Mouse (Mus musculus) G1E-ER4 (cell line): ENCODE data around the gene Ngrn. TPM values are rescaled to one million over a fixed set of nuclear protein-coding genes. Genes with fewer than 3 reads are reported as not detected.

Experiments used
- GATA1 ChIP-seq: IDR thresholded peaks from one replicate; pipeline ENCODE4 v1.8.0; 2012; ENCODE audit warnings: low read length, inconsistent platforms
- polyA plus RNA-seq: library from polyadenylated mRNA; stranded (reverse); fragments of >175 nt; gene quantifications from 2 replicates; pipeline ENCODE4 v1.2.3, GENCODE M21; 2012

The Ngrn gene
- polyA plus RNA-seq, 1 experiment, result 71.4 TPM

DNA sequence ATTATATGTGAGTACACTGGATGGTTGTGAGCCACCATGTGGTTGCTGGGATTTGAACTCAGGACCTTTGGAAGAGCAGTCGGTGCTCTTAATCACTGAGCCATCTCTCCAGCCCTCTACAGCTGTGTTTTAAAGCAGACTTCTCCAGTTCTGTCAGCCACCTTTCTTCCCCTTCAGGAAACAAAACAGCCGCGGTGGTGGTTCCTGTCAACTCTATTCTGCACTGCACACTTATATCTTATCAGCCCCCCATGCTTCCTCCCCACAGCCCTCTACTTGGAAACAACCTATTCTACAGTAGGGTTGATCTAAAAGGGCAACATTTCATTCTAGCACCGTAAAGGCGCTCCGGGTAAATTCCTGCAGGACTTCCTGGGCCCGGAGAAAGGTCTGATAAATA is 14.2 kb upstream of the Ngrn start:
- no peak for TF ChIP-seq GATA1

DNA sequence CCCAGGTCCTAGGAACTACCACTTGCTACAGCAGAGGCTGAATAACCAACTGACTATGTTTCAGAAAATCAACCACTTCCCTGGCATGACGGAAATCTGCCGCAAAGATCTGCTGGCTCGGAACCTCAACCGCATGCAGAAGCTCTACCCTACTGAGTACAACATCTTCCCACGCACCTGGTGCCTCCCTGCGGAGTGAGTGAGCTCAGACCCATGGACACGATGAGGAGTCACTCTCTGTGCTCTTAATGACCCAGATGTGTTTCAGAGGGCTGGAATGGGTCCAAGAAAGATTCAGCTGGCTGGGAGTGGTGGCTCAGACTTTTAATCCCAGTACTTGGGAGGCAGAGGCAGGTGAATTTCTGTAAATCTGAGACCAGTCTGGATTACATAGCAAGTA is 8.6 kb upstream of the Ngrn start:
- TF ChIP-seq GATA1, result no peak

DNA sequence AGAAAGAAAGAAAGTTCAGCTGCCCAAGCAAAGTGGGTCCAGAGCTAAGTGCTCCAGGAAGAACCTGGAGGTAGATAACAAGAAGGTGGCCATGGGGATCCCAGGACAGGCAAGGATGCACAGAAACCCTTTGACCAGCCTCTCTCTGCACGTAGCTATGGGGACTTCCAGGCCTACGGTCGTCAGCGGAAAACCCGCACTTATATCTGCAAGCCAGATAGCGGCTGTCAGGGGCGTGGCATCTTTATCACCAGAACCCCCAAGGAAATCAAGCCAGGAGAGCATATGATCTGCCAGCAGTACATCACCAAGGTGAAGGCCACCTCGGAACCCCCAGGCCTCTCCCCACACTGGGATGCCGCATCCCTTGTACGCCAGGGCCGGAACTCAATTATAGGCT is 8.1 kb upstream of the Ngrn start:
- TF ChIP-seq GATA1, result peak; percentile 81

DNA sequence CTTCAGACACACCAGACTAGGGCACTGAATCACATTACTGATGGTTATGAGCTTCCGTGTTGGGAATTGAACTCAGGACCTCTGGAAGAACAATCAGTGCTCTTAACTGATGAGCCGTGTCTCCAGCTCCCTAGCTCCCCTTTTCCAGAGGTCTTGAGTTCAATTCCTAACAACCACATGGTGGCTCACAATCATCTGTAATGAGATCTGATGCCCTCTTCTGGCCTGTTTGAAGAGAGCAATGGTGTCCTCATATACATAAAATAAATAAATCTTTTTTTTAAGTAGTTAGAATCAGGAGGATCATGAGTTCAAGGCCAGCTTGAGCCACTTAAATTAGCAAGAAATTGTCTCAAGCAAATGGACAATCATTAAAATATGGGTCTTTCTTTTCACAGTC is 5.0 kb upstream of the Ngrn start:
- no peak for TF ChIP-seq GATA1

DNA sequence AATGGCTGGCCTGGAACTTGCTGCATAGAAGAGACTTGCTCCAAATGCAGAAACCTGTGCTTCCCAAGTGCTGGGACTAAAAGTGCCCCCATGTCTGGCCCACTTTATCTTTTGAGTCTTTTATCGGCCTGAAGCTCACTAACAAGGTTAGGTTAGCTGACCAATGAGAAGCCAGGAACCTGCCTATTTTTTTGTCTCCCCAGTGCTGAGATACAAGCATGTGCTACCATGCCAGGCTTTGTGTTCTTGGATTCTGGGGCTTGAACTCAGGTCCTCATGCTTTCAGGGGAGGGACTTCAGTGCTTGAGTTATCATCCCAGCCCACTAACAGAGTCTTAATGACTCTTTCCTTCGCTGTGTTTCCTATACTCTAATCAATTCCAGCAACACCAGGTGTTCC is 3.3 kb upstream of the Ngrn start:
- no peak for TF ChIP-seq GATA1

DNA sequence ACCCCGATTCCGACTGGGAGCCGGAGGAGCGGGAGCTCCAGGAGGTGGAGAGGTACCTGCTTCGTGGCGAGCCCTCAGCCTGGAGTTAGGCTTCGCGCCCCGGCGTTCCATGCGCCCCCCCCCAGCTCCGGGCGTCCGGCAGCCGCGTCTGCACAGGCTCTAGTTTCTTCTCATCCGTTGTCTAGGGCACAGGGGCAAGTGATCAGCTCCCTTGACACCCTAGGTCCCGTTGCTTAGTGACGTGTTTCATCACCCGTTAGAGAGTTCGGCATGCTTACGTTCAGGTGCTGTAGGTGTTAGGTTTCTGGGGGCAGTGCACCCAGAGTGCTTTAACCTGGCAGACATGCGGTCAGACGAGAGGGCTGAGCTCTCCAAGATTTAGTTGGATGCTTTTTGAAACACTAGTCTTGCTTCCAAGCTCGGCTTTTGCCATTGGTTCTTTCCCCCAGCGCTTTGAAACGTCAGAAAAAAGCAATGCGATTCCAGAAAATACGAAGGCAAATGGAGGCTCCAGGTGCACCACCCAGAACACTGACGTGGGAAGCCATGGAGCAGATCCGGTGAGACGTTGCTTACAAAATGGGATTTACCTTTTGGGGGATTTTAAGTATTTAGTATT is 466 bp downstream of the Ngrn start:
- no peak for TF ChIP-seq GATA1

DNA sequence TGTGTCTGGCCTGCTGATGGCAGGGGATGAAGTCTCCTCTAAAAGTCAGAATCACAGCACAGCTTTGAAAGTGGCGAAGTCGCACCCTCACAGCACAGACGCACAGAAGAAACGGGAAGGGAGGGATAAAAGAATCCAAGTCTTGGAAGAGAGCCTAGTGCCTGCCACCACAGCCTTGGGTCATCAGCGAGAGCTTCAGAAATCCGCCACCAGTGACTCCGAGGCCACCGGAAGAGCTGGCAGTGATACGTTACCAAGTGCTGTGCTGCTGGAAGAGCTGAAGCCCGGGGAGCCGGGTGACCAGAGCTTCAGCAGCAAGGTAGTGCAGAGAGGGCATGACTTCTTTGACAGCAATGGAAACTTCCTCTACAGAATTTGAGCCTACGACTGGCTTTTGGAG is 3.6 kb downstream of the Ngrn start:
- TF ChIP-seq GATA1, result no peak

DNA sequence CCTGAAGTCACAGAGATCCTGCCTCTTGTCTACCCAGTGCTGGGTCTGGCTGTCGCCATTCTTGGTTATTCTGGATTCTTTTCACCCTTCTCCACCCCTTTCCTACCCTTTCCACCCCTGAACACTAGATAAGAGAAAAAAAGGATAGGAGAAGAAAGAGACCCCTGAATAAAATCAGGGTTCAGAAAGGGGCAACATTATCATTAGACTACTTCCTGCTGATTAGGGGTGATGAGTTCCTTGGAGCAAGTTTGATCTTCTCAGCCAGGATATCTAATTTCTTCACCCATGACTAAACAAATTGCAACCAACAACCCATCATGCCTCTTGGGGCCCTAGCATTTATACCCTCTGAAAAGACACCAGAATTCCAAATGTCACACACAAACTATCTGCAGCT is 6.7 kb downstream of the Ngrn start:
- no peak for TF ChIP-seq GATA1

DNA sequence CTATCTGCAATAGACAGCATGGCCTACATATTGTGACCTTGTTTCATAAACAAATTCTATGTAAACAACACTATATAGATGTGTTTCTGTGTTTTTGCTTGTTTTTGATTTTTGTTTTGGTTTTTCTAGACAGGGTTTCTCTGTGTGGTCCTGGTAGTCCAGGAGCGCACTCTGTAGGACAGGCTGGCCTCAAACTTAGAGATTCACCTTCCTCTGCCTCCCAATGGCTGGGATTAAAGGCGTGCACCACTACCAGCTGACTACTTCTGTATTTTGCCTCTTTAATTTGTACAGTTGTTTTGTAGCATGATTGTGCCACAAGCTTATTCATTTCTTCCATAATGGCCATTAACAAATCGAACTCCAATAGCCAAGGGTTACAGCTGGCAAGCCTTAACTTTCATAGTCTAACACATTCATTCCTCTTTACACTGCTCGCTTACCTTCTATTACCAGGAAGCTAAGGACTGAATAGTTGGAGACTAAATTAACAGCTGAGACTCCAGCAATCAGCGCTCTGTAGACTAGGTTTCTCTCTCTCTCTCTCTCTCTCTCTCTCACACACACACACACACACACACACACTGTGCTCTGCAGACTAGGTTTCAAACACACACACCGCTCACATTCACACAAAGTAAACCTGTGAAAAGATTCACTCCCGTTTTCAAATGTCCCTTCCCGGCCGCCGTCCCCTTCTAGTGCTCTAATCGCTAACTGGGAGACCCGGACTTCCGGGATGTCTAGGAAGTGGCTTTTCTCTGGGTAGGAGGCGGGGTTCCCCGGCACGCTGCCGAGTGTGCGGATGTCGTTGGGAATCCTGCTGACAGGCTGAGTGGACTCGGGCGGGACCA is 8.1 kb downstream of the Ngrn start, which contains the start of gene Vps33b:
Vps33b (plus strand) TSS at position 753 of the 854 bp plus-strand sequence.
- no peak for TF ChIP-seq GATA1

DNA sequence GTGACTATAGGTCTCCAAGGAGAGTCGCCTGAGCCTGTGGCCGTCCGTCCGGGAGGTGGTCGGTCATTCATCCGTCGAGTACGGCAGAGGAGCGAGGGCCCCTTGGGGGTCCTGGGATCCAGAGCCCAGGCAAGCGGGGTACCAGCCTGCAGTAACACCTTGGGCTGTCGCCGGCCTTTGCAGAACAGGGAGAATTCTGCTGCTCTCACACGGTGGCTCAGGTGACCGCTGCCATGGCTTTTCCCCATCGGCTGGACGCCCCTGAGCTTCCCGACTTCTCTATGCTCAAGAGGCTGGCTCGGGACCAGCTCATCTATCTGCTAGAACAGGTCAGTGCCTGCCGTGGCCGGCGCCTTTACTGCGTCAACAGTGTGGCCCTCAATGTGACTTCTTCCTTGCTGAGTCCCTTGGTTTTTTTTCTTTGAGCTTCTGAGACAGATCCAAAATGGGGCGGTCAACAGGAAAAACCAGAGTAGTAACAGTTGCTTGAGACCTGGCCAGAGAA is 8.8 kb downstream of the Ngrn start:
- no peak for TF ChIP-seq GATA1

DNA sequence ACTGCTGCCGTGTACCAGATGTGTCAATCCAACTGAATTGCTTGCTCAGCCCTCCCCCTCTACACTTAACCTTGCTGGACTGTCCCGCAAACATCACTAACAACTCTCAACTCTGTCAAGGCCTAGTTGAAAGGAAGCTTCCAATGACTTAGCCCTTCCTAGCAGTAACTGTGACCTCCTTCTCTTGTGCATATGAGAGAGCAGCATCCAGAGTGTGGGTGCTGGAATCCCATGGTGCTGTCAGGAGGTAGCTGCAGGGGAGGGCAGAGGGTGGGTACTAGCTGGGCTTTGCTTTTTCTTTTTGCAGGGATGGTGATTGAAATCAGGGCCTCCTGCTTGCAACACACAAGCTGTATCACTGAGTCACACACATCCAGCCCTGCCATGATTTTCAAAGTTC is 12.4 kb downstream of the Ngrn start:
- no peak for TF ChIP-seq GATA1

DNA sequence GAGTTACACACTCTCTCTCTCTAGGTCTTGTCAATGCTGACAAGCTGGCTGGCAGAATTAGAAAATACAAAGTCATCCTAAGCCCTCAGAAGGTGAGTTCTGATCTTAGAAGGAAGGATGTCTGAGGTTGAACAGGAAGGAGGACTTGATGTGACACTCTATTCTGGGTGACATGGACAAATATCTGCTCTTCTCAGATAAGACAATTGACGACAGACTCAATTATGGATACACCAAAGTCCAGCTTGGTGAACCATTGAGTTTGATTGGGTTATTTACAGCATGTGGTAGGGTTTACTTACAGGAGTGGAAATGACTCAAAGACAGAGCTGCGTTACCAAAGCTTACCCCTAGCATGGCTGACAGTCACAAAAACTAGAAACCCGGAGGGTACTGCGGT is 15.4 kb downstream of the Ngrn start:
- peak; percentile 68 for TF ChIP-seq GATA1

DNA sequence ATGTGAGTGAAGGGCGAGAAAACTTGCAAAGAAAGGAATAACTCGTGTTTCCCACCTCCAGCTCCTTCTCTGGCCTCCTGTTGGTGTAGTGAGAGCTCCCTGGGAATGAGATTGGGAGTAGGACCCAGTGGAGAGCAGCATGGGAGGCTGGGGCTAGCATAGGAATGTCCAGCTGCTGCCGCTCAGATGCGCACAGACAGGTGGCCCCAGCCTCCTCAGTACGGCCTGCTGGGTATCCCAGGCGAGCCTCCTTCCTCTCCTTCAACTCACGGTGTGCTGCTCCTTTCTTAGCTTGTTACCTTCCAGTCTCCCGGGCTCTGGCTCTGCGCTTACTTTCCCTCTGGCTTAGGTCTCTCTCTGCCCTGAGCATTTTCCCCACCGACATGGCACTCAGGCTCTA is 19.0 kb downstream of the Ngrn start:
- TF ChIP-seq GATA1, result no peak

DNA sequence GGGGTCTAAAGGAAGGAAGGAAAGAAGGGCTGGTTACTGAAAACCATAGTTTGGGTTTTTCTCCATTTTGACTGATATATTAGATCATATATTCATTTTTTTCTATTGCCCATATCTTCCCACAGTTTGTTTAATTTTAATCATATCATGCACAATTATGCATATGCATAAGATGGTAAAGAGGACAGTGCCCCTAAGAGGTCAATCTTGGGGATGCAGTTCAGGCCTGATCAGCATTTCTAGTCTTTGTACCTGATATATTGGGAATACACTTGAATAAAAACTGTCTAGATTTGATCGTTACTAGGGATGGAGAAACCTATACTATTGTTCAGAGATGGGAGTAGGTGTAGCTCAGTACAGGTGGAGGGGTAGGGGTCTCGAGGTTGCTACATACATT is 20.0 kb downstream of the Ngrn start:
- TF ChIP-seq GATA1, result no peak

DNA sequence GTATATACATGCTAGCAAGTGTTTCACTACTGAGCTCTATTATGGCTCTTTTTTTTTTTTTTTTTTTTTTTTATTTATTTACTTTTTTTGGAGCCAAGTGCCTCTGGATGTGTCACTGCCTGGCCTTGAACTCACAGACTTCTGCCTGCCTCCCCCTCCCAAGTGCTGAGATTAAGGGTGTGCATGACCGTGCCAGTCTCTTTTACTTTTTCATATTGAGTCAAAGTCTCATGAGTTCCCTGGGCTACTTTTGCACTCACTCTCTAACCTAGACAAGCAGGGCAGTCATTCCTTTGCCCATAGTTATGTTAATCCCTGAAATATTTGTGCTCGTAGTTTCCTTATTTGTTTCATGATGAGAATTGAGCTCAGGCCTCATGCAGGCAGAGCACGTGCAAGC is 20.6 kb downstream of the Ngrn start:
- no peak for TF ChIP-seq GATA1

DNA sequence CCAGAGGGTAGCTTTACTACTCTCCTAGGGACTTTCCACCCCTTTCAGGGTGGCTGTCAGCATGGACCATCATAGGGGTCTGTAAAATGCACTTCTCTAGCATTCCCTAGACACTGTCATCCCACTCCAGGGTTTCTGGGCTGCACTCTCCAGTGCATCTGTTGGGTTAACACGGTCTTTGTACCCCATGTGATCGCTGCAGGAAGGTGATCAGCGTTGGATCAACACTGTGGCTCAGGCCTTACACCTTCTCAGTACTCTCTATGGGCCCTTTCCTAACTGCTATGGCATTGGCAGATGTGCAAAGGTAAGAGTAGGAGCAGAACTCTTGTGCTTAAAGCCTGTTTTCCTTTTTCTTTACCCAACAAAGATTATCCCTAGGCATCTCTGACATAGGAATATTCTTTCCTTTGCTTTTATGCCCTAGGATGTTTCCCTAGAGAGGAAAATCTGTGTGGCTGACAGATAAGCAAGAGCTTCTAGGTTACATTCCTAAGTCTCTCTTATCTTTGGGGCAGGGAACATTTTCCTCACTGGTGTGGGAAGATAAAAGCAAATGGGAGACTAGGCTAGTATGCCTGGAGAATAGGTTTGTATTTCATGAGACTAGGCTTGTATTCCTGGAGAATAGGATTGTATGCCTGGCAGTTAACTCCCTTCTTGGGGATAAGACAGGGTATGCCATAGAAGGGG is 22.4 kb downstream of the Ngrn start:
- TF ChIP-seq GATA1, result no peak
